Mouse (Mus musculus) thymus, adult 2 months (tissue): ENCODE results near the gene Plekhm1. TPM values are rescaled to one million over a fixed set of nuclear protein-coding genes. Genes with fewer than 3 reads are reported as not detected.
A peak's percentile ranks its signal among the peaks of the same experiment; 100 is the strongest.

Experiments
- DNase-seq: peaks from one replicate; pipeline ENCODE4 v3.0.0; 2021
- H3K27ac ChIP-seq: fragments of 200-500 bp; 2 replicates; pipeline ENCODE4 v1.5.1; 2012; ENCODE audit warnings: low read length, control low read depth; ENCODE audit not compliant: control insufficient read depth, insufficient read depth
- H3K27me3 ChIP-seq: fragments of 200-500 bp; 2 replicates; pipeline ENCODE4 v1.6.1; 2012; ENCODE audit warnings: mild to moderate bottlenecking, low read length, moderate library complexity, mixed read lengths; ENCODE audit not compliant: control insufficient read depth, insufficient read depth
- H3K36me3 ChIP-seq: fragments of 200-500 bp; 2 replicates; pipeline ENCODE4 v1.6.1; 2012; ENCODE audit warnings: mild to moderate bottlenecking, low read length, moderate library complexity; ENCODE audit not compliant: control insufficient read depth, insufficient read depth
- H3K4me1 ChIP-seq: fragments of 200-500 bp; replicated peaks from 2 replicates; pipeline ENCODE4 v1.6.1; 2012; ENCODE audit warnings: low read length; ENCODE audit not compliant: control insufficient read depth, insufficient read depth
- H3K4me3 ChIP-seq: fragments of 200-500 bp; 2 replicates; pipeline ENCODE4 v1.5.1; 2012; ENCODE audit warnings: mild to moderate bottlenecking, low read length, control low read depth, moderate library complexity; ENCODE audit not compliant: control insufficient read depth, insufficient read depth
- CTCF ChIP-seq: fragments of 200-500 bp; IDR thresholded peaks from 2 replicates; pipeline ENCODE4 v1.5.1; 2012; ENCODE audit warnings: mild to moderate bottlenecking, control low read depth, low read length, moderate library complexity, borderline replicate concordance; ENCODE audit not compliant: control insufficient read depth, poor library complexity, insufficient read depth; ENCODE audit errors: extremely low read depth
- POLR2A ChIP-seq: fragments of 200-500 bp; IDR thresholded peaks from 2 replicates; pipeline ENCODE4 v1.6.1; 2012; ENCODE audit warnings: mild to moderate bottlenecking, low read length, control low read depth, moderate library complexity; ENCODE audit not compliant: control insufficient read depth, poor library complexity, insufficient read depth; ENCODE audit errors: extremely low read depth
- WGBS: fragments of 180-500 bp; shearing (Covaris S2); methylation state at CpG from one replicate; pipeline ENCODE4 v1.1.7; 2018; 5-methylcytosine and 5-hydroxymethylcytosine counted together
- polyA plus RNA-seq: library from polyadenylated mRNA; depleted of rRNA; stranded (reverse); fragments of >200 nt; gene quantifications from 2 replicates; pipeline ENCODE4 v1.2.3, GENCODE M21; 2012

Gene Plekhm1
- polyA plus RNA-seq, 1 experiment = 43.6 TPM

- H3K27ac ChIP-seq = no peak overlapping the region
- no peak overlapping the region for H3K4me3 ChIP-seq
- peaks cover 26% of the 10 kb centered on the region for H3K36me3 ChIP-seq
- DNase-seq = no peak
- 0 out of 2 replicates have a peak, but pooled peaks have one; percentile 42 for TF ChIP-seq CTCF
- TF ChIP-seq POLR2A = no peak
- no peaks in the 10 kb centered on the region for H3K27me3 ChIP-seq
- no peaks in the 10 kb centered on the region for H3K4me1 ChIP-seq
- 88% methylated on average over 40 of the region's 40 CpGs for WGBS
These were observed 78.6 kb downstream of the Plekhm1 start for GRCm38 (mm10) chr11:103333719-103334398.

DNA sequence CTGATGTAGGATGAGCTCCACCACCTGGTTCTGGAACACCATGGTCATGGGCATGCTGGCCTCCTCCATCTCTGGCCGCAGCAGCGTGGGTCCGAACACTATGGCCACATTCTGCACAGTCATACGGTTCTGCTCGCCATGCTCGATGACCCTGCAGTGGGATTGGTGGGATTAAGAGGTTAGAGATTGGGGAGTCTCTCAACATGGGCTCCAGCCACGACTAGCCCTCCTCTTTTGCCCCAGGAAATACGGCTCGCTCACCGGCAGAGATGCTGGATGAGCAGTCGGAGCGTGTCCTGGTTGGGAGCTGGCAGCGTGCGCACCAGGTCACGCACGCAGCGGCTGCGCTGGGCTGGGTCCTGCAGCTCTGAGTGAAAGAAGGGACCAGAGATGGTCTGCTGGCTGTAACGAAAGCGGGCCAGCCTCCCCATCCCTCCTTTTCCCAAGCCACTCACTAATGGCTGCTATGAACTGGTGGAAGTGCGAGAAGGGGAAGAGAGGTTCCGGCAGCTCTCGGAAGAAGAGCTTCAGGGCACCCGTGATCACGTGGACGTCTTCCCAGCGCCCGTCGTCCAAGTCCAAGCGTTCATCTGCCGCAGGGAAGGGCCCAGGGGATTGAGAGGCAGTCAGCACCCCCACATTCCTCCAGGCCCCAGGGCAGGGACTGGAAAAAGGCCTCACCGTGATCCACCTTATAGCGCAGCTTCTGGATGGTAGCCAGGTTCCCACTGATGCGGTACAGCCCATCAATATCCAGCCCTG lies 79.4 kb downstream of the Plekhm1 start:
- Histone ChIP-seq H3K4me1 (no peaks in the 10 kb centered on the region), H3K36me3 (peaks cover 18% of the 10 kb centered on the region), H3K4me3 (no peak overlapping the region), H3K27me3 (no peaks in the 10 kb centered on the region), H3K27ac (no peak overlapping the region)
- 96% methylated on average over 34 of the region's 34 CpGs for WGBS
- no peak for DNase-seq
- TF ChIP-seq POLR2A (no peak), CTCF (peak; percentile 8; the same call in 1 of the 2 replicates)

DNA sequence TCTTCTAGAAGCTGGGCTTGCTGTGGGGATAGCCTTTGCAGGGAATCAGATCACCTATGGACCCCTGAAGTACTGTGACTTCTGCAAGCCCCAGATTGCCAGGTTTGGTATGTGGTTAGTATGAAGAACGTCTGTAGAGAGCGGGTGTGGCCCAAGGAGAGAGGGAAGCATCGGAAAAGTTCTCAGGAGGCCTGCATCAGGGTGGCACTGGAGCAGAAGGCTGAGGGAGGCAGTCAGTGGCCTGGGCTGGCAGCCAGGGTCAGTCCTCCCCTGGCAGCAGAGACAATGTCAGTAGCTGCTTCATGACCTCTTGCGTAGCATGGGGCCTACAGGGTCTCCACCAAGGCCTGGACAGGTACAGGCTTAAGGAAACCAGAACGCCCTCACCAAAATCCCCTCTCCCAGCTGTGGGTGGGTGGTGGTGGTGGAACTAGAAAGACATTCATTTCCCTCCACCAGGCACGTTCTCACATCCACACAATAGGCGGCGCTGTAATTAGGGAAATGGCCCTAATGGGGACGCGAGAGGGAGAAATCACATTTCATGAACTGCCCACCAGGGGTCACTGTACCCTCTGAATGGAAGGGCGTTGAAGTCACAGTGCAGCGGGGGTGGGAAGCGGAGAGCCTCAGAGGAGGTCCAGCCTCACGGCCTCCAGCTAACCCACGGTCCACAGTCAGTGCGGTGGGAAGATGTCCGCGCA lies 80.1 kb downstream of the Plekhm1 start:
- peak; percentile 65 for DNase-seq
- no peak overlapping the region for H3K4me3 ChIP-seq
- H3K4me1 ChIP-seq = no peaks in the 10 kb centered on the region
- 75% methylated on average over 18 of the region's 18 CpGs for WGBS
- TF ChIP-seq POLR2A (no peak), CTCF (peak; percentile 64; the same call in 1 of the 2 replicates)
- H3K36me3 ChIP-seq = peaks cover 12% of the 10 kb centered on the region
- no peaks in the 10 kb centered on the region for H3K27me3 ChIP-seq
- H3K27ac ChIP-seq = no peak overlapping the region

DNA sequence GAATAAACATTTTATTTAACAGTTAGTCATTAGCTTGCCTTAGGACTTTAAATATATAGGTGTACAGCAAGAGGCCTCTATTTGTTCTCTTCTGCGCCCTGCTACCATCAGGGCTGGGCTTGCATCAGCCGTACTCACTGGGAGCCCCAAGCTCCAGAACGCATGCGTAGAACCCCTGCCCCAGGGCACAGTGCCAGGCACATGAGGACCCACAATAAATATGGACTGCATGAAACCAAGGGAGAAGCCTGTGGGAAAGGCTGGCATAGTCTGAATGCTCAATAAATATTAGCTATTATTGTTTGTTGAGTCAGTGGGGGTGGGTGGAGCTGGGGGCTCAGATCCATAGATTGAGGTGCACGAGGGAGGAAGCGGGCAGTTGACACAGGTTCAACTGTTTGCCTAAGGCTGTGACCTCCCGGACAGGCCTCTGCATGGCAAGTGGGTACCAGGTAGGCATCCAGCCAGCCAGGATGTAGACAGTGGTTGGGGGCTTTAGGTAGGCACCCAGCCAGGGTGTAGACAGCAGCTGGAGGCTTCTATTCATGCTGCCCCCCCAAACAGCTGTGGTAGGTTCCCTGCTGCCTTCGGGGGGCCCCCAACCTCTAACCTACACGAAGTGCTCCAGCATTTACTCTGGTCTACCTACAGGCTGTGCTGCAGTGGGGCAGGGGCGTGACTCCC lies 80.8 kb downstream of the Plekhm1 start:
- no peak overlapping the region for H3K27ac ChIP-seq
- TF ChIP-seq POLR2A (no peak), CTCF (no peak)
- no peaks in the 10 kb centered on the region for H3K4me1 ChIP-seq
- no peak overlapping the region for H3K4me3 ChIP-seq
- WGBS = 96% methylated on average over 10 of the region's 10 CpGs
- H3K36me3 ChIP-seq = peaks cover 10% of the 10 kb centered on the region
- no peaks in the 10 kb centered on the region for H3K27me3 ChIP-seq
- DNase-seq = no peak

GRCm38 (mm10) chr11:103330651-103331319 lies 81.7 kb downstream of the Plekhm1 start:
- DNase-seq = no peak
- no peak for TF ChIP-seq CTCF
- no peak for TF ChIP-seq POLR2A
- Histone ChIP-seq H3K27ac (no peak overlapping the region), H3K4me3 (no peak overlapping the region), H3K36me3 (peaks cover 10% of the 10 kb centered on the region), H3K27me3 (no peaks in the 10 kb centered on the region), H3K4me1 (no peaks in the 10 kb centered on the region)
- 89% methylated on average over 7 of the region's 7 CpGs for WGBS
